Mouse (Mus musculus): ENCODE measurements around the gene Ccdc62. TPM values are rescaled to one million over a fixed set of nuclear protein-coding genes. Genes with fewer than 3 reads are reported as not detected.
A peak's percentile ranks its signal among the peaks of the same experiment; 100 is the strongest.

The Ccdc62 gene
- polyA plus RNA-seq, 1 experiment from 2014 or later: 4.6 TPM

GRCm38 (mm10) chr5:123927118-123927517 is 3.4 kb upstream of the Ccdc62 start, which contains the start of gene Gm43518:
Gm43518 (plus strand) TSS chr5:123927418.
- H3K36me3 ChIP-seq (ENCODE audit: control insufficient read depth, insufficient read depth, low read length): peaks cover 75% of the 10 kb centered on the region
- no peak within 1 kb of the TSS for H3K27ac ChIP-seq (replicated peaks; ENCODE audit: low read depth, low read length)
- H3K4me1 ChIP-seq (ENCODE audit: control insufficient read depth, insufficient read depth, low read length): 0 out of 2 replicates have a peak, but pooled peaks cover 3% of the 10 kb centered on the region
- 95% methylated on average over 9 of the region's 9 CpGs for WGBS
- no peaks in the 10 kb centered on the region for H3K9me3 ChIP-seq (ENCODE audit: control insufficient read depth, low read length)
- H3K27me3 ChIP-seq (replicated peaks; ENCODE audit: control insufficient read depth, insufficient read depth, low read length): no peaks in the 10 kb centered on the region
- no peak within 1 kb of the TSS for H3K9ac ChIP-seq (ENCODE audit: low read depth, low read length)
- no peak for ATAC-seq (ENCODE audit: low read depth)
- H3K4me2 ChIP-seq (ENCODE audit: low read depth, low read length): no peak within 1 kb of the TSS
- DNase-seq (ENCODE audit: low spot score): no peak
- H3K4me3 ChIP-seq (ENCODE audit: low read depth, low read length): no peak within 1 kb of the TSS

DNA sequence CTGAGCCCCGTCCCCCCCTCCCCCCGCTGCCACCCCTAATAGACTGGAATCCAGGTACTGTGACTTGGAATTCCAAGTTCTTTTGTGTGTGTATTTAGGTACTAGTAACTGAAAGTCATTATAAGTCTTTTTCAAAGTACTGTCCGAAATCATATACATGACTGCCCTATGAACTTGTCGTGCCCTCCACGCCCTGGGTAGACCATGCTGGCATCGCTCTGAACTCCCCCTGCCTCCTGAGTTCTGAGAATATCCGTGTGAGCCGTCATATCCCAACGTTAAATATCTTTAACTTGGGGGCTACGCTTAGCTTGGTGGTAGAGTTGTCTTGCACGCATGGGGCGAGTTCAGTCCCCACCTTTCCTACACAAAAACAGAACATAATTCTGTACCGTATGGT is 652 bp downstream of the Ccdc62 start:
- DNase-seq (ENCODE audit: low spot score) (no peak), ATAC-seq (ENCODE audit: low read depth) (no peak)
- no peaks in the 10 kb centered on the region for H3K27me3 ChIP-seq (replicated peaks; ENCODE audit: control insufficient read depth, insufficient read depth, low read length)
- peak overlapping the region; percentile 94 for H3K9ac ChIP-seq (ENCODE audit: low read depth, low read length)
- H3K4me2 ChIP-seq (ENCODE audit: low read depth, low read length): peak overlapping the region; percentile 84
- H3K27ac ChIP-seq (replicated peaks; ENCODE audit: low read depth, low read length): peak overlapping the region; percentile 91; the same call in 1 of the 2 replicates
- H3K9me3 ChIP-seq (ENCODE audit: control insufficient read depth, low read length): no peaks in the 10 kb centered on the region
- 48% methylated on average over 13 of the region's 13 CpGs for WGBS
- peaks cover 35% of the 10 kb centered on the region for H3K36me3 ChIP-seq (ENCODE audit: control insufficient read depth, insufficient read depth, low read length)
- 0 out of 2 replicates have a peak, but pooled peaks cover 3% of the 10 kb centered on the region for H3K4me1 ChIP-seq (ENCODE audit: control insufficient read depth, insufficient read depth, low read length)
- peak overlapping the region; percentile 78 for H3K4me3 ChIP-seq (ENCODE audit: low read depth, low read length)

- Histone ChIP-seq H3K4me2 (ENCODE audit: low read depth, low read length) (no peak overlapping the region), H3K27me3 (replicated peaks; ENCODE audit: control insufficient read depth, insufficient read depth, low read length) (no peaks in the 10 kb centered on the region), H3K9me3 (ENCODE audit: control insufficient read depth, low read length) (no peaks in the 10 kb centered on the region), H3K36me3 (ENCODE audit: control insufficient read depth, insufficient read depth, low read length) (peaks cover 17% of the 10 kb centered on the region), H3K4me1 (ENCODE audit: control insufficient read depth, insufficient read depth, low read length) (0 out of 2 replicates have a peak, but pooled peaks cover 3% of the 10 kb centered on the region), H3K9ac (ENCODE audit: low read depth, low read length) (no peak overlapping the region), H3K27ac (replicated peaks; ENCODE audit: low read depth, low read length) (no peak overlapping the region), H3K4me3 (ENCODE audit: low read depth, low read length) (no peak overlapping the region)
- ATAC-seq (ENCODE audit: low read depth) (no peak), DNase-seq (ENCODE audit: low spot score) (no peak)
These were observed 2.4 kb downstream of the Ccdc62 start for GRCm38 (mm10) chr5:123932927-123933326.

DNA sequence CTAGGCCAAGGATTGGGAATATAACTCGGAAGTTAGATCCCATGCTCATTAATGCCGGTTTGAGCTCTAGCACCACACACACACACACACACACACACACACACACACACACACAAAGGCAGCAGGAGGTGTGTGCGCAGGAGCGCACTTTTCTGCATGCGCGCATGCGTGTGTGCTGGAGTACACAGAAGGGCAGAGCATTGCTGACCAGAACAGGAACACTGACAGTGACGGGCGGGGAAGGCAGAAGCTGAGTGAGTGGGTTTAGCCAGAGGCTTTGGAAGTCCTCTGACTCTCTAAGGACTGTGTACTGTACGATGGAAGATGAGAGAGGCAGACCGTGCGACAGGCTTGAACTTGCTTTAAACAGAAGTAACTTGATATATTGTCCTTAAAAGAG is 3.1 kb downstream of the Ccdc62 start:
- H3K27ac ChIP-seq (replicated peaks; ENCODE audit: low read depth, low read length): no peak overlapping the region
- H3K4me1 ChIP-seq (ENCODE audit: control insufficient read depth, insufficient read depth, low read length): 0 out of 2 replicates have a peak, but pooled peaks cover 3% of the 10 kb centered on the region
- no peak overlapping the region for H3K4me2 ChIP-seq (ENCODE audit: low read depth, low read length)
- H3K36me3 ChIP-seq (ENCODE audit: control insufficient read depth, insufficient read depth, low read length): peaks cover 11% of the 10 kb centered on the region
- no peak overlapping the region for H3K4me3 ChIP-seq (ENCODE audit: low read depth, low read length)
- no peak for ATAC-seq (ENCODE audit: low read depth)
- H3K27me3 ChIP-seq (replicated peaks; ENCODE audit: control insufficient read depth, insufficient read depth, low read length): no peaks in the 10 kb centered on the region
- H3K9me3 ChIP-seq (ENCODE audit: control insufficient read depth, low read length): no peaks in the 10 kb centered on the region
- H3K9ac ChIP-seq (ENCODE audit: low read depth, low read length): no peak overlapping the region
- WGBS: 75% methylated on average over 12 of the region's 12 CpGs
- DNase-seq (ENCODE audit: low spot score): no peak

- no peak for DNase-seq (ENCODE audit: low spot score)
- 38% methylated on average over 18 of the region's 18 CpGs for WGBS
- 0 out of 2 replicates have a peak overlapping the region, but pooled peaks have one; percentile 18 for H3K4me2 ChIP-seq (ENCODE audit: low read depth, low read length)
- no peaks in the 10 kb centered on the region for H3K27me3 ChIP-seq (replicated peaks; ENCODE audit: control insufficient read depth, insufficient read depth, low read length)
- H3K9me3 ChIP-seq (ENCODE audit: control insufficient read depth, low read length): no peaks in the 10 kb centered on the region
- H3K27ac ChIP-seq (replicated peaks; ENCODE audit: low read depth, low read length): no peak overlapping the region
- no peak overlapping the region for H3K9ac ChIP-seq (ENCODE audit: low read depth, low read length)
- no peak for ATAC-seq (ENCODE audit: low read depth)
- H3K4me1 ChIP-seq (ENCODE audit: control insufficient read depth, insufficient read depth, low read length): 0 out of 2 replicates have a peak, but pooled peaks cover 3% of the 10 kb centered on the region
- H3K36me3 ChIP-seq (ENCODE audit: control insufficient read depth, insufficient read depth, low read length): peaks cover 7% of the 10 kb centered on the region
- no peak overlapping the region for H3K4me3 ChIP-seq (ENCODE audit: low read depth, low read length)
These were observed 3.6 kb downstream of the Ccdc62 start for GRCm38 (mm10) chr5:123933957-123934591.

- WGBS: 89% methylated on average over 5 of the region's 5 CpGs
- H3K27ac ChIP-seq (replicated peaks; ENCODE audit: low read depth, low read length): no peak overlapping the region
- H3K4me3 ChIP-seq (ENCODE audit: low read depth, low read length): no peak overlapping the region
- no peak for DNase-seq (ENCODE audit: low spot score)
- H3K4me2 ChIP-seq (ENCODE audit: low read depth, low read length): no peak overlapping the region
- no peaks in the 10 kb centered on the region for H3K27me3 ChIP-seq (replicated peaks; ENCODE audit: control insufficient read depth, insufficient read depth, low read length)
- no peak for ATAC-seq (ENCODE audit: low read depth)
- 0 out of 2 replicates have a peak, but pooled peaks cover 3% of the 10 kb centered on the region for H3K4me1 ChIP-seq (ENCODE audit: control insufficient read depth, insufficient read depth, low read length)
- no peak overlapping the region for H3K9ac ChIP-seq (ENCODE audit: low read depth, low read length)
- H3K36me3 ChIP-seq (ENCODE audit: control insufficient read depth, insufficient read depth, low read length): no peaks in the 10 kb centered on the region
- H3K9me3 ChIP-seq (ENCODE audit: control insufficient read depth, low read length): no peaks in the 10 kb centered on the region
These were observed 5.5 kb downstream of the Ccdc62 start for GRCm38 (mm10) chr5:123935931-123936330.

DNA sequence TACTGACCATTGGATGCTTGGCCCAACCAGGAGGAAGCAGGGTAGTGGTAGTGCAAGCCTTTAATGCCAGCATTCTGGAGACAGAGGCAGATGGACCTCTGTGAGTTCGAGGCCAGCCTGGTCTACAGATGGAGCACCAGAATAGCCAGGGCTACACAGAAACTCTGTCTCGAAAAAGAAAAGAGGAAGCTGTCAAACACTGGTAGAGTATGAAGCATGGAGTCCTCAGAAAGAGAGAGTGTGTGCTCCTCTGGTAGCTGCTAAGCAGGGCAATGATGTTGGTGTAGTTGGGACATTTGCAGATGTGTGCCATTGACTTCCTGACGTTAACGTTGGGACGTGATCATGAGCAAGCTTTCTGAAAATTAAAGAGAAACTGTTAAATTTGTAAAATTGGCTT is 8.0 kb downstream of the Ccdc62 start:
- no peak overlapping the region for H3K27ac ChIP-seq (replicated peaks; ENCODE audit: low read depth, low read length)
- DNase-seq (ENCODE audit: low spot score) (no peak), ATAC-seq (ENCODE audit: low read depth) (no peak)
- no peak overlapping the region for H3K9ac ChIP-seq (ENCODE audit: low read depth, low read length)
- no peaks in the 10 kb centered on the region for H3K27me3 ChIP-seq (replicated peaks; ENCODE audit: control insufficient read depth, insufficient read depth, low read length)
- 82% methylated on average over 5 of the region's 5 CpGs for WGBS
- no peaks in the 10 kb centered on the region for H3K9me3 ChIP-seq (ENCODE audit: control insufficient read depth, low read length)
- no peak overlapping the region for H3K4me3 ChIP-seq (ENCODE audit: low read depth, low read length)
- H3K4me2 ChIP-seq (ENCODE audit: low read depth, low read length): no peak overlapping the region
- H3K36me3 ChIP-seq (ENCODE audit: control insufficient read depth, insufficient read depth, low read length): no peaks in the 10 kb centered on the region
- H3K4me1 ChIP-seq (ENCODE audit: control insufficient read depth, insufficient read depth, low read length): no peaks in the 10 kb centered on the region

DNA sequence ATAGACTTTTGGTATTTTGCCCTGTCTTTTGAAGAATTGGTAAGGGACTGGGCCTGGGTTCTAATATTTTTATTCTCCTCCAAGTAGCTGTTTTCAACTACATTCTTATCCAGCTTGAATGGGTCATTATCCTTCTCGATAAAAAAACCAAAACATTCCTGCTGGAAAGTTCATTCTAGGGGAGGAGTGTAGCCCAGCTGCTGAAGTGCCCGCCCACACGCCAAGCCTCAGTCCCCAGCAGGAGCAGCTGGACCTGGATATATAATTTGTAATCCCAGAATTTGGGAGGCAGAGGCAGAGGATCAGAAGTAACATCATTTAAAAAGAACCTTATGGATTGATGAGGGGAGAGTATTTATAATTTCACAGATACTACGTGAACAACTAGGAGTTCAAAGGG is 16.1 kb downstream of the Ccdc62 start:
- no peak for DNase-seq (ENCODE audit: low spot score)
- no peak for ATAC-seq (ENCODE audit: low read depth)
- no peaks in the 10 kb centered on the region for H3K36me3 ChIP-seq (ENCODE audit: control insufficient read depth, insufficient read depth, low read length)
- H3K4me3 ChIP-seq (ENCODE audit: low read depth, low read length): no peak overlapping the region
- H3K27me3 ChIP-seq (replicated peaks; ENCODE audit: control insufficient read depth, insufficient read depth, low read length): no peaks in the 10 kb centered on the region
- 57% methylated on average over 4 of the region's 4 CpGs for WGBS
- no peak overlapping the region for H3K9ac ChIP-seq (ENCODE audit: low read depth, low read length)
- H3K9me3 ChIP-seq (ENCODE audit: control insufficient read depth, low read length): no peaks in the 10 kb centered on the region
- H3K27ac ChIP-seq (replicated peaks; ENCODE audit: low read depth, low read length): no peak overlapping the region
- H3K4me1 ChIP-seq (ENCODE audit: control insufficient read depth, insufficient read depth, low read length): no peaks in the 10 kb centered on the region
- no peak overlapping the region for H3K4me2 ChIP-seq (ENCODE audit: low read depth, low read length)

Data from embryonic facial prominence, embryonic 14.5 days (tissue).